Mouse (Mus musculus): ENCODE data around the gene Adamts17.

The Adamts17 gene

GRCm38 (mm10) chr7:66935041-66935440, 95.5 kb downstream of the Adamts17 start:
- no peak for DNase-seq

- peak in 1 of 2 experiments; percentile 40 for DNase-seq
Measured at GRCm38 (mm10) chr7:66936042-66936755, 96.7 kb downstream of the Adamts17 start.

GRCm38 (mm10) chr7:66936911-66937310, 97.4 kb downstream of the Adamts17 start:
- no peak for DNase-seq

- DNase-seq = no peak
Measured at GRCm38 (mm10) chr7:66938988-66939783, 99.7 kb downstream of the Adamts17 start.

GRCm38 (mm10) chr7:66940761-66941160, 101.2 kb downstream of the Adamts17 start:
- DNase-seq = no peak

GRCm38 (mm10) chr7:66949006-66949405, 109.5 kb downstream of the Adamts17 start:
- no peak for DNase-seq

GRCm38 (mm10) chr7:66952921-66953320, 113.4 kb downstream of the Adamts17 start:
- peak in 1 of 2 experiments; percentile 0 for DNase-seq

- no peak for DNase-seq
Measured at GRCm38 (mm10) chr7:66954073-66954472, 114.5 kb downstream of the Adamts17 start.

GRCm38 (mm10) chr7:66954723-66955122, 115.2 kb downstream of the Adamts17 start:
- no peak for DNase-seq

- DNase-seq = no peak
Measured at GRCm38 (mm10) chr7:66955455-66955919, 116.0 kb downstream of the Adamts17 start.

GRCm38 (mm10) chr7:66955978-66956377, 116.4 kb downstream of the Adamts17 start:
- DNase-seq = no peak

GRCm38 (mm10) chr7:66957764-66958163, 118.2 kb downstream of the Adamts17 start:
- no peak for DNase-seq

- DNase-seq = no peak
Measured at GRCm38 (mm10) chr7:66960246-66961033, 120.9 kb downstream of the Adamts17 start.

- no peak for DNase-seq
Measured at GRCm38 (mm10) chr7:66962736-66963135, 123.2 kb downstream of the Adamts17 start.

- DNase-seq = no peak
Measured at GRCm38 (mm10) chr7:66963541-66963940, 124.0 kb downstream of the Adamts17 start.

GRCm38 (mm10) chr7:66966541-66967205, 127.1 kb downstream of the Adamts17 start:
- DNase-seq = no peak

GRCm38 (mm10) chr7:66967206-66967919, 127.8 kb downstream of the Adamts17 start:
- DNase-seq = no peak

GRCm38 (mm10) chr7:66968661-66969060, 129.1 kb downstream of the Adamts17 start:
- no peak for DNase-seq

GRCm38 (mm10) chr7:66969199-66969598, 129.7 kb downstream of the Adamts17 start:
- DNase-seq = no peak

GRCm38 (mm10) chr7:66970235-66970634, 130.7 kb downstream of the Adamts17 start:
- DNase-seq = no peak

- DNase-seq = no peak
Measured at GRCm38 (mm10) chr7:66970974-66971373, 131.4 kb downstream of the Adamts17 start.

GRCm38 (mm10) chr7:66974859-66975258, 135.3 kb downstream of the Adamts17 start:
- DNase-seq = no peak

Measured in cerebellum, postnatal 25 days (tissue).